Mouse (Mus musculus): ENCODE measurements around the gene Cdkn1a. TPM values are rescaled to one million over a fixed set of nuclear protein-coding genes. Genes with fewer than 3 reads are reported as not detected.

The Cdkn1a gene
- polyA plus RNA-seq, 1 experiment from 2014 or later, result 148 TPM

GRCm38 (mm10) chr17:29047697-29048514 is 42.9 kb upstream of the Cdkn1a start:
- no peaks in the 10 kb centered on the region for H3K9me3 ChIP-seq (replicated peaks; ENCODE audit: control insufficient read depth, low read length, poor library complexity, severe bottlenecking)
- H3K4me2 ChIP-seq (ENCODE audit: low read length), result no peak overlapping the region
- H3K4me3 ChIP-seq (ENCODE audit: low read depth, low read length), result no peak overlapping the region
- WGBS, result 57% methylated on average over 3 of the region's 3 CpGs
- no peak for ATAC-seq
- H3K36me3 ChIP-seq (ENCODE audit: control insufficient read depth, insufficient read depth, low read length), result peaks cover 19% of the 10 kb centered on the region
- H3K27ac ChIP-seq (ENCODE audit: low read length), result no peak overlapping the region
- 0 out of 2 replicates have a peak, but pooled peaks cover 2% of the 10 kb centered on the region for H3K4me1 ChIP-seq (ENCODE audit: control insufficient read depth, insufficient read depth, low read length)
- no peaks in the 10 kb centered on the region for H3K27me3 ChIP-seq (ENCODE audit: control insufficient read depth, insufficient read depth, low read depth, low read length)
- no peak overlapping the region for H3K9ac ChIP-seq (ENCODE audit: low read depth, low read length)

- 0 out of 2 replicates have a peak, but pooled peaks cover 2% of the 10 kb centered on the region for H3K4me1 ChIP-seq (ENCODE audit: control insufficient read depth, insufficient read depth, low read length)
- 26% methylated on average over 13 of the region's 13 CpGs for whole genome bisulfite sequencing
- ATAC-seq, result peak; percentile 32
- H3K27ac ChIP-seq (ENCODE audit: low read length), result no peak overlapping the region
- no peaks in the 10 kb centered on the region for H3K9me3 ChIP-seq (replicated peaks; ENCODE audit: control insufficient read depth, low read length, poor library complexity, severe bottlenecking)
- 0 out of 2 replicates have a peak overlapping the region, but pooled peaks have one; percentile 38 for H3K9ac ChIP-seq (ENCODE audit: low read depth, low read length)
- H3K27me3 ChIP-seq (ENCODE audit: control insufficient read depth, insufficient read depth, low read depth, low read length), result no peaks in the 10 kb centered on the region
- peaks cover 12% of the 10 kb centered on the region; the same call in 1 of the 2 replicates for H3K36me3 ChIP-seq (ENCODE audit: control insufficient read depth, insufficient read depth, low read length)
- no peak overlapping the region for H3K4me3 ChIP-seq (ENCODE audit: low read depth, low read length)
- H3K4me2 ChIP-seq (ENCODE audit: low read length), result no peak overlapping the region
Measured at GRCm38 (mm10) chr17:29048748-29049507, 41.8 kb upstream of the Cdkn1a start.

GRCm38 (mm10) chr17:29049508-29049889 is 41.3 kb upstream of the Cdkn1a start:
- Histone ChIP-seq H3K27ac (ENCODE audit: low read length) (no peak overlapping the region), H3K9ac (ENCODE audit: low read depth, low read length) (no peak overlapping the region)

GRCm38 (mm10) chr17:29049923-29050322 is 40.9 kb upstream of the Cdkn1a start:
- H3K27ac ChIP-seq (ENCODE audit: low read length), result no peak overlapping the region
- ATAC-seq, result no peak

More at GRCm38 (mm10) chr17:29049508-29049889, 41.3 kb upstream of the Cdkn1a start:
- H3K4me1 ChIP-seq (ENCODE audit: control insufficient read depth, insufficient read depth, low read length), result 0 out of 2 replicates have a peak, but pooled peaks cover 2% of the 10 kb centered on the region
- H3K36me3 ChIP-seq (ENCODE audit: control insufficient read depth, insufficient read depth, low read length), result peaks cover 10% of the 10 kb centered on the region; the same call in 1 of the 2 replicates
- no peak overlapping the region for H3K4me3 ChIP-seq (ENCODE audit: low read depth, low read length)
- H3K27me3 ChIP-seq (ENCODE audit: control insufficient read depth, insufficient read depth, low read depth, low read length), result no peaks in the 10 kb centered on the region
- no peaks in the 10 kb centered on the region for H3K9me3 ChIP-seq (replicated peaks; ENCODE audit: control insufficient read depth, low read length, poor library complexity, severe bottlenecking)
- WGBS, result 83% methylated on average over 5 of the region's 5 CpGs
- H3K4me2 ChIP-seq (ENCODE audit: low read length), result no peak overlapping the region
- ATAC-seq, result no peak

GRCm38 (mm10) chr17:29050791-29051190 is 40.0 kb upstream of the Cdkn1a start:
- no peak; the same call in 1 of the 2 replicates for ATAC-seq
- 0 out of 2 replicates have a peak, but pooled peaks cover 2% of the 10 kb centered on the region for H3K4me1 ChIP-seq (ENCODE audit: control insufficient read depth, insufficient read depth, low read length)
- no peak overlapping the region for H3K4me3 ChIP-seq (ENCODE audit: low read depth, low read length)
- H3K36me3 ChIP-seq (ENCODE audit: control insufficient read depth, insufficient read depth, low read length), result peaks cover 10% of the 10 kb centered on the region; the same call in 1 of the 2 replicates
- no peak overlapping the region for H3K27ac ChIP-seq (ENCODE audit: low read length)
- no peak overlapping the region for H3K4me2 ChIP-seq (ENCODE audit: low read length)
- no peaks in the 10 kb centered on the region for H3K9me3 ChIP-seq (replicated peaks; ENCODE audit: control insufficient read depth, low read length, poor library complexity, severe bottlenecking)
- no peak overlapping the region for H3K9ac ChIP-seq (ENCODE audit: low read depth, low read length)
- H3K27me3 ChIP-seq (ENCODE audit: control insufficient read depth, insufficient read depth, low read depth, low read length), result no peaks in the 10 kb centered on the region
- 49% methylated on average over 14 of the region's 14 CpGs for WGBS

More at GRCm38 (mm10) chr17:29049923-29050322, 40.9 kb upstream of the Cdkn1a start:
- H3K4me2 ChIP-seq (ENCODE audit: low read length), result no peak overlapping the region
- H3K27me3 ChIP-seq (ENCODE audit: control insufficient read depth, insufficient read depth, low read depth, low read length), result no peaks in the 10 kb centered on the region
- 0 out of 2 replicates have a peak, but pooled peaks cover 2% of the 10 kb centered on the region for H3K4me1 ChIP-seq (ENCODE audit: control insufficient read depth, insufficient read depth, low read length)
- H3K9ac ChIP-seq (ENCODE audit: low read depth, low read length), result no peak overlapping the region
- no peaks in the 10 kb centered on the region for H3K9me3 ChIP-seq (replicated peaks; ENCODE audit: control insufficient read depth, low read length, poor library complexity, severe bottlenecking)
- no peak overlapping the region for H3K4me3 ChIP-seq (ENCODE audit: low read depth, low read length)
- peaks cover 10% of the 10 kb centered on the region; the same call in 1 of the 2 replicates for H3K36me3 ChIP-seq (ENCODE audit: control insufficient read depth, insufficient read depth, low read length)
- 95% methylated on average over 7 of the region's 7 CpGs for WGBS

- no peak overlapping the region for H3K4me2 ChIP-seq (ENCODE audit: low read length)
- H3K9me3 ChIP-seq (replicated peaks; ENCODE audit: control insufficient read depth, low read length, poor library complexity, severe bottlenecking), result no peaks in the 10 kb centered on the region
- no peaks in the 10 kb centered on the region for H3K36me3 ChIP-seq (ENCODE audit: control insufficient read depth, insufficient read depth, low read length)
- no peak for ATAC-seq
- WGBS, result 88% methylated on average over 6 of the region's 6 CpGs
- no peaks in the 10 kb centered on the region for H3K27me3 ChIP-seq (ENCODE audit: control insufficient read depth, insufficient read depth, low read depth, low read length)
- no peak overlapping the region for H3K27ac ChIP-seq (ENCODE audit: low read length)
- H3K9ac ChIP-seq (ENCODE audit: low read depth, low read length), result no peak overlapping the region
- peaks cover 11% of the 10 kb centered on the region; the same call in 1 of the 2 replicates for H3K4me1 ChIP-seq (ENCODE audit: control insufficient read depth, insufficient read depth, low read length)
- H3K4me3 ChIP-seq (ENCODE audit: low read depth, low read length), result no peak overlapping the region
Measured at GRCm38 (mm10) chr17:29053067-29053466, 37.7 kb upstream of the Cdkn1a start.

GRCm38 (mm10) chr17:29053841-29054240 is 36.9 kb upstream of the Cdkn1a start:
- Histone ChIP-seq H3K36me3 (ENCODE audit: control insufficient read depth, insufficient read depth, low read length) (no peaks in the 10 kb centered on the region), H3K9ac (ENCODE audit: low read depth, low read length) (no peak overlapping the region), H3K9me3 (replicated peaks; ENCODE audit: control insufficient read depth, low read length, poor library complexity, severe bottlenecking) (no peaks in the 10 kb centered on the region), H3K4me1 (ENCODE audit: control insufficient read depth, insufficient read depth, low read length) (peaks cover 11% of the 10 kb centered on the region; the same call in 1 of the 2 replicates), H3K4me3 (ENCODE audit: low read depth, low read length) (no peak overlapping the region), H3K27ac (ENCODE audit: low read length) (no peak overlapping the region), H3K27me3 (ENCODE audit: control insufficient read depth, insufficient read depth, low read depth, low read length) (no peaks in the 10 kb centered on the region), H3K4me2 (ENCODE audit: low read length) (no peak overlapping the region)
- WGBS, result 73% methylated on average over 7 of the region's 7 CpGs
- ATAC-seq, result no peak

- no peak for ATAC-seq
- H3K36me3 ChIP-seq (ENCODE audit: control insufficient read depth, insufficient read depth, low read length), result no peaks in the 10 kb centered on the region
- H3K27ac ChIP-seq (ENCODE audit: low read length), result no peak overlapping the region
- H3K9ac ChIP-seq (ENCODE audit: low read depth, low read length), result no peak overlapping the region
- no peak overlapping the region for H3K4me2 ChIP-seq (ENCODE audit: low read length)
- H3K4me3 ChIP-seq (ENCODE audit: low read depth, low read length), result no peak overlapping the region
- WGBS, result 77% methylated on average over 6 of the region's 6 CpGs
- H3K27me3 ChIP-seq (ENCODE audit: control insufficient read depth, insufficient read depth, low read depth, low read length), result no peaks in the 10 kb centered on the region
- no peaks in the 10 kb centered on the region for H3K9me3 ChIP-seq (replicated peaks; ENCODE audit: control insufficient read depth, low read length, poor library complexity, severe bottlenecking)
- H3K4me1 ChIP-seq (ENCODE audit: control insufficient read depth, insufficient read depth, low read length), result peaks cover 9% of the 10 kb centered on the region; the same call in 1 of the 2 replicates
Measured at GRCm38 (mm10) chr17:29054429-29054828, 36.3 kb upstream of the Cdkn1a start.
